Mouse (Mus musculus) hindbrain, embryonic 14.5 days (tissue): ENCODE measurements around the gene Phtf2. TPM values are rescaled to one million over a fixed set of nuclear protein-coding genes. Genes with fewer than 3 reads are reported as not detected.

Experiments used
- ATAC-seq: fragments of 200-750 bp; cut with Nextera tagmentation; 2 replicates; pipeline ENCODE4 v1.8.0; 2017; ENCODE audit warnings: moderate number of reproducible peaks, mild to moderate bottlenecking, moderate TSS enrichment, moderate library complexity; ENCODE audit not compliant: low FRiP score
- DNase-seq: peaks from one replicate; pipeline ENCODE4 v3.0.0-alpha.2; 2015; ENCODE audit warnings: low spot score
- H3K27ac ChIP-seq: fragments of 300-500 bp; sonication (generic); 2 replicates; pipeline ENCODE4 v1.5.1; 2014; ENCODE audit warnings: mild to moderate bottlenecking, moderate library complexity
- H3K27me3 ChIP-seq: fragments of 300-500 bp; sonication (generic); 2 replicates; pipeline ENCODE4 v1.6.1; 2014; ENCODE audit warnings: mild to moderate bottlenecking, low read length, mixed read lengths; ENCODE audit not compliant: control insufficient read depth, insufficient read depth
- H3K36me3 ChIP-seq: fragments of 300-500 bp; sonication (generic); replicated peaks from 2 replicates; pipeline ENCODE4 v1.6.1; 2014; ENCODE audit not compliant: control insufficient read depth, insufficient read depth
- H3K4me1 ChIP-seq: fragments of 300-500 bp; sonication (generic); replicated peaks from 2 replicates; pipeline ENCODE4 v1.6.1; 2014; ENCODE audit warnings: antibody characterized with exemption, low read length, mixed read lengths; ENCODE audit not compliant: control insufficient read depth, insufficient read depth
- H3K4me2 ChIP-seq: fragments of 300-500 bp; sonication (generic); replicated peaks from 2 replicates; pipeline ENCODE4 v1.6.1; 2014; ENCODE audit warnings: mild to moderate bottlenecking, moderate library complexity
- H3K4me3 ChIP-seq: fragments of 300-500 bp; sonication (generic); replicated peaks from 2 replicates; pipeline ENCODE4 v1.5.1; 2014; ENCODE audit warnings: mild to moderate bottlenecking, low read length
- H3K9ac ChIP-seq: fragments of 300-500 bp; sonication (generic); 2 replicates; pipeline ENCODE4 v1.6.1; 2014
- H3K9me3 ChIP-seq: fragments of 300-500 bp; sonication (generic); 2 replicates; pipeline ENCODE4 v1.6.1; 2016; ENCODE audit warnings: low read length; ENCODE audit not compliant: control insufficient read depth
- WGBS: fragments of 180-500 bp; shearing (Covaris S2); extraction: QIAGEN DNeasy Blood & Tissue Kit; methylation state at CpG from one replicate; pipeline ENCODE4 v1.1.7; 2014; 5-methylcytosine and 5-hydroxymethylcytosine counted together
- polyA plus RNA-seq: library from polyadenylated mRNA; unstranded; fragments of >200 nt; fragmentation: Nextera tagmentation; extraction: Ambion mirVana; gene quantifications from 2 replicates; pipeline ENCODE4 v1.2.1, GENCODE M21; 2014

Gene Phtf2
- polyA plus RNA-seq, 1 experiment from 2014 or later: 29.6 TPM

DNA sequence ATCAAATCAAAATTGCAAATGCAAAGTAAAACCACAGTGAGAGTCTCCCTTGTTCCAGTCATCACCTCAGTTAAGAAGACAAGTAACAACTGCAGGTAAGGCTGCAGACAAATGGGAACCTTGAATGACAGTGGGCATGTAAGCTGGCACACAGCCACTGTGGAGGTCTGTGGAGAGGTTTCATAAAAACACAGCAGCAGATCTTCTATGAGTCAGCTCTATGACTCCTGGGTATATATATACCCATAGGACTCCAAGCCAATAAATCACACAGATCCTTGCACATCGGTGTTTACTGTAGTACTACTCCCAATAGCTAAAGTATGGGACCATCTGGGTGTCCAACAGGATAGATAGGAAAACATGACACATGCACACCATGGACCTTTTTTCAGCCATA lies 8.8 kb downstream of the Phtf2 start:
- ATAC-seq: no peak
- DNase-seq: no peak
- WGBS: 86% methylated on average over 1 of the region's 1 CpGs

DNA sequence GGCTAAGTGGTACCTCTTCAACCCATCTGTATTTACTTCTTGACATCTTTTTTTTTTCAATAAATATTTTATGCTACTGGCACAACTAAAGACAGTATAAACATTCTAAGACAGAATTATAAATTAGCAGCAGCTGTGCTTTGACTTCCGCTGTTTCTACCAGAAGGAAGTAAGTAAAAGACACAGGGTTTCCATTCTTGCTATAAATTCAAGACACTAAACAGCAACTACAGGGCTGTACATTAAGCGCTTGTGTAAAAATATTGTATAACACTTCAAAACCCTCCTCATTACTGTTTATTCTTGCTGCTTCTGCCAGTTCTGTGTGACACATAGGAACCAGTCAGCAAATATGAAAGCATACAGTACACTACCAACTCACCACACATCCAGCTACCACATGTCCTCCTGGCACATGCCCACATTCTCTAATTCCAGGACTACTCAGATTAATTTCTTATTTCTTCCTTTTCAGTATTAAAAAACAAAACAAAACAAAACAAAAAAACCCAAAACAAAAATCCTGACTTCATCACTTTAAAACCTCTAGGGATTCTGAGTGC lies 16.6 kb downstream of the Phtf2 start:
- ATAC-seq: no peak
- Histone ChIP-seq H3K36me3 (no peaks in the 10 kb centered on the region), H3K9me3 (no peaks in the 10 kb centered on the region), H3K27ac (no peak overlapping the region), H3K4me1 (no peaks in the 10 kb centered on the region), H3K4me2 (no peak overlapping the region), H3K9ac (no peak overlapping the region), H3K27me3 (no peaks in the 10 kb centered on the region), H3K4me3 (no peak overlapping the region)
- no peak for DNase-seq
- WGBS: 90% methylated on average over 2 of the region's 2 CpGs

More for the DNA sequence above, 8.8 kb downstream of the Phtf2 start:
- Histone ChIP-seq H3K4me3 (no peak overlapping the region), H3K27ac (no peak overlapping the region), H3K27me3 (no peaks in the 10 kb centered on the region), H3K4me1 (no peaks in the 10 kb centered on the region), H3K9ac (no peak overlapping the region), H3K36me3 (no peaks in the 10 kb centered on the region), H3K4me2 (no peak overlapping the region), H3K9me3 (no peaks in the 10 kb centered on the region; the same call in 1 of the 2 replicates)

DNA sequence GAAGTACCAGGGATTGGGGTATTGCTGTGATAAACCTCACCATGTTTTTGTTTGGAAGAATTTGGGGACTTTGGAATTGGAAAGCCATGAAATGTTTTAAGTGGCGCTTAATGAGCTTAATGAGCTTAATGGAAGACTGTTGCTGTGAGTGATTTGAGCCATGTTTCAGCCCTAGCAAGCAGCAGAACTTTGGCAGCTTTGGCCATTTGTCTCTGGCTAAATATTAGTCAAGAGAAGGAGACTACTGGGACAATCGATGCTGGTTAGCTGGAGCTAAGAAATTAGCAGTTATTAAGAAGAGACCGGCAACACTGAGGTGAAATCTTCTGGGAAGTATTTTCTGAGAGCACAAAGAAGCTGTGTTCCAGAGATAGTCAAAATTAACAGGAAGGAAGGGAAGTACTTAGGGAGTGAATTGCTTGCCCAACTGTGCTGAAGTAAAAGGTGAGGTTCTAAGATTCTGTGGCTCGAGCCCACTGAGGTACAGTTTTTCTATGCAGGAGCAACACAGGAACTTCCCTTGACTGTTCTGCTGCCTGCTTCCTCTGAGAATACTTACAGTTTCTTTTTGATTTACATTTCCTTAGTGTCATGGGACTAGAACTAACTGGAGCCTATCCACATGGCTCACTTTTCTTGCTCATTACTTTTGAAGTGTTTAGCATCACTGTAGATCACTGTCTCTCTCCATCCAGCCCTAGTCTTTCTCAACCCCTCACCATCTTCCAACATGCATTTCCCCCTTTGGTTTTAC lies 17.5 kb downstream of the Phtf2 start:
- Histone ChIP-seq H3K27me3 (no peaks in the 10 kb centered on the region), H3K4me3 (no peak overlapping the region), H3K9me3 (no peaks in the 10 kb centered on the region), H3K9ac (no peak overlapping the region), H3K27ac (no peak overlapping the region), H3K36me3 (no peaks in the 10 kb centered on the region), H3K4me2 (no peak overlapping the region), H3K4me1 (no peaks in the 10 kb centered on the region)
- 77% methylated on average over 4 of the region's 4 CpGs for WGBS
- DNase-seq: no peak
- ATAC-seq: no peak

GRCm38 (mm10) chr5:20861901-20862300 lies 20.0 kb downstream of the Phtf2 start:
- DNase-seq (no peak), ATAC-seq (no peak)
- Histone ChIP-seq H3K9ac (no peak overlapping the region), H3K27me3 (no peaks in the 10 kb centered on the region), H3K4me1 (no peaks in the 10 kb centered on the region), H3K36me3 (no peaks in the 10 kb centered on the region), H3K4me2 (no peak overlapping the region), H3K27ac (no peak overlapping the region), H3K9me3 (no peaks in the 10 kb centered on the region), H3K4me3 (no peak overlapping the region)
- 97% methylated on average over 2 of the region's 2 CpGs for WGBS

GRCm38 (mm10) chr5:20860565-20860964 lies 21.4 kb downstream of the Phtf2 start:
- ATAC-seq (no peak), DNase-seq (no peak)
- Histone ChIP-seq H3K4me2 (no peak overlapping the region), H3K9me3 (no peaks in the 10 kb centered on the region), H3K36me3 (no peaks in the 10 kb centered on the region), H3K27me3 (no peaks in the 10 kb centered on the region), H3K27ac (no peak overlapping the region), H3K9ac (no peak overlapping the region), H3K4me3 (no peak overlapping the region), H3K4me1 (no peaks in the 10 kb centered on the region)
- WGBS: 98% methylated on average over 4 of the region's 4 CpGs

- Histone ChIP-seq H3K27me3 (no peaks in the 10 kb centered on the region), H3K9ac (no peak overlapping the region), H3K4me1 (no peaks in the 10 kb centered on the region), H3K4me2 (no peak overlapping the region), H3K4me3 (no peak overlapping the region), H3K27ac (no peak overlapping the region), H3K9me3 (no peaks in the 10 kb centered on the region), H3K36me3 (no peaks in the 10 kb centered on the region)
- ATAC-seq (no peak), DNase-seq (no peak)
- 93% methylated on average over 2 of the region's 2 CpGs for WGBS
Measured at GRCm38 (mm10) chr5:20858404-20858803, 23.5 kb downstream of the Phtf2 start.

GRCm38 (mm10) chr5:20855066-20855465 lies 26.9 kb downstream of the Phtf2 start:
- 90% methylated on average over 4 of the region's 4 CpGs for WGBS

DNA sequence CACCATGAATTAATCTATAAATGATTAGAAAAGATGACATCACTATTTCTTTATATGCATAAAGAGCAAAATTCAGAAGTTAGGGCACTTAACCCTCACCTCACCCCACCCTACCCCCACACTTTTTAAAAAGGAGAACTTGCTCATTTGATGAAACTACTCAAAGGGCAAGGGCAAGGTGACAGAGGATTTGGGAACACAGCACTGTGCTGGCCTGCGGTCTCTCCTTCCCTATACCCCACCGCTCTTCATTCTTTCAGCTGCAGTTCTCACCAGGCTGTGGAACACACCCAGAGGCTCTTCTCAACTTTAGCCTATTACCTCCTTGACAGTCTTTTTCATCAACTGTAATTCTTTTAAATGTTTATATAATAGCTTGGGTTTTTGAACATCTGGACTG lies 34.9 kb downstream of the Phtf2 start:
- ATAC-seq (no peak), DNase-seq (no peak)
- 92% methylated on average over 2 of the region's 2 CpGs for WGBS

More at GRCm38 (mm10) chr5:20855066-20855465, 26.9 kb downstream of the Phtf2 start:
- Histone ChIP-seq H3K9ac (no peak overlapping the region), H3K4me1 (no peaks in the 10 kb centered on the region), H3K4me2 (no peak overlapping the region), H3K36me3 (no peaks in the 10 kb centered on the region), H3K27ac (no peak overlapping the region), H3K9me3 (no peaks in the 10 kb centered on the region), H3K4me3 (no peak overlapping the region), H3K27me3 (no peaks in the 10 kb centered on the region)
- no peak for ATAC-seq
- no peak for DNase-seq

GRCm38 (mm10) chr5:20843816-20844215 lies 38.1 kb downstream of the Phtf2 start:
- ATAC-seq (no peak), DNase-seq (no peak)
- H3K4me3 ChIP-seq: no peak overlapping the region
- H3K4me2 ChIP-seq: no peak overlapping the region
- H3K36me3 ChIP-seq: no peaks in the 10 kb centered on the region
- no peaks in the 10 kb centered on the region for H3K27me3 ChIP-seq
- 78% methylated on average over 2 of the region's 2 CpGs for WGBS
- H3K4me1 ChIP-seq: no peaks in the 10 kb centered on the region
- no peak overlapping the region for H3K27ac ChIP-seq
- H3K9ac ChIP-seq: no peak overlapping the region
- H3K9me3 ChIP-seq: no peaks in the 10 kb centered on the region

More for the DNA sequence above, 34.9 kb downstream of the Phtf2 start:
- Histone ChIP-seq H3K4me2 (no peak overlapping the region), H3K4me1 (no peaks in the 10 kb centered on the region), H3K27ac (no peak overlapping the region), H3K9ac (no peak overlapping the region), H3K36me3 (no peaks in the 10 kb centered on the region), H3K4me3 (no peak overlapping the region), H3K27me3 (no peaks in the 10 kb centered on the region), H3K9me3 (no peaks in the 10 kb centered on the region)
